Mouse (Mus musculus): Measurements from ENCODE around the gene Zfp879. TPM values are rescaled to one million over a fixed set of nuclear protein-coding genes. Genes with fewer than 3 reads are reported as not detected.
A peak's percentile ranks its signal among the peaks of the same experiment; 100 is the strongest.

Zfp879 gene
- 0.08 and 0.18 TPM in 2 replicates for polyA plus RNA-seq (2015; fragmentation: Nextera tagmentation; extraction: Ambion mirVana)

DNA sequence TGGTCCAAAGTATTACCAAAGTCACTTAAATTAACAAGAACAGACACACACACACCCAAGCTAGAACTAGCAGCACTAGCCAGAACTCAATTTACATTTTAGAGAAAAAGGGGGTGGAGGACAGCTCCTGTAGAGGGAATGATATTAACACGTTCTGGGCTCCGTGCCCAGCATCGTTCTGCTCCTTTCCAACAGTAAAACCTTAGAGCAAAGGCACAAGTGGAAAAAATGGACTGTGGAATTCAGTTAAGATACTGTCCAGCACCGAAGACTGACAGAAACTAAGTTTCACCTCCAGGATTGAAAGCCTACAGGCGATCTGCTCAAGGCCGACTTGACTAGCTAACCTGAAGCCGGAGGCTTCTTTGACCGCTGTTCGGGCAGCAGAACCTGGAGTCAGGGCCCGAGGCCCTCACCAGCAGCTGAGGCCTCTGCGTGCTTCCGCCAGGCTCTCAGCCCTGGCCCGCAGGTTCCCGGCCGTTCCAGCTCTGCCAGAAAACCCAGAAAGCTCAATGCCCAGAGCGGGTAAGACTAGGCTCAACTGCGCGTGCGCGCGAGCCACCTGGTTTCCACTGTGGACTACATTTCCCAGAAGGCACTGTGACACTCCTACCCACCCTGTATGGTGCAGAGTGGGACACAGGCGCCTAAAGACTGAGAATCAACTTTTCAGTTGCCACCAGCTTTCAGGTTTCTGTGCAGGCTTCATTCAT is at the start of gene Zfp879:
Zfp879 (minus strand) TSS at position 530 of the 713 bp plus-strand sequence.
- H3K36me3 ChIP-seq (ENCODE audit: control insufficient read depth, insufficient read depth) = no peaks in the 10 kb centered on the region
- no peak within 1 kb of the TSS; the same call in 1 of the 2 replicates for H3K27ac ChIP-seq (ENCODE audit: low read depth, low read length)
- H3K27me3 ChIP-seq (replicated peaks; ENCODE audit: control insufficient read depth, insufficient read depth, low read length) = no peaks in the 10 kb centered on the region
- H3K9me3 ChIP-seq (ENCODE audit: control insufficient read depth) = no peaks in the 10 kb centered on the region
- peak within 1 kb of the TSS; percentile 32 for H3K9ac ChIP-seq (ENCODE audit: low read depth, low read length)
- WGBS = 16% methylated on average over 22 of the region's 22 CpGs
- TF ChIP-seq CTCF (IDR thresholded peaks at IDR 0.05; ENCODE audit: low read depth) = no peak
- H3K4me1 ChIP-seq (replicated peaks; ENCODE audit: control insufficient read depth, insufficient read depth, low read length) = no peaks in the 10 kb centered on the region
- peak within 1 kb of the TSS; percentile 40 for H3K4me3 ChIP-seq (ENCODE audit: low read depth, low read length)
- H3K4me2 ChIP-seq (replicated peaks; ENCODE audit: low read depth) = peak within 1 kb of the TSS; percentile 68
- peak; percentile 87 for ATAC-seq

DNA sequence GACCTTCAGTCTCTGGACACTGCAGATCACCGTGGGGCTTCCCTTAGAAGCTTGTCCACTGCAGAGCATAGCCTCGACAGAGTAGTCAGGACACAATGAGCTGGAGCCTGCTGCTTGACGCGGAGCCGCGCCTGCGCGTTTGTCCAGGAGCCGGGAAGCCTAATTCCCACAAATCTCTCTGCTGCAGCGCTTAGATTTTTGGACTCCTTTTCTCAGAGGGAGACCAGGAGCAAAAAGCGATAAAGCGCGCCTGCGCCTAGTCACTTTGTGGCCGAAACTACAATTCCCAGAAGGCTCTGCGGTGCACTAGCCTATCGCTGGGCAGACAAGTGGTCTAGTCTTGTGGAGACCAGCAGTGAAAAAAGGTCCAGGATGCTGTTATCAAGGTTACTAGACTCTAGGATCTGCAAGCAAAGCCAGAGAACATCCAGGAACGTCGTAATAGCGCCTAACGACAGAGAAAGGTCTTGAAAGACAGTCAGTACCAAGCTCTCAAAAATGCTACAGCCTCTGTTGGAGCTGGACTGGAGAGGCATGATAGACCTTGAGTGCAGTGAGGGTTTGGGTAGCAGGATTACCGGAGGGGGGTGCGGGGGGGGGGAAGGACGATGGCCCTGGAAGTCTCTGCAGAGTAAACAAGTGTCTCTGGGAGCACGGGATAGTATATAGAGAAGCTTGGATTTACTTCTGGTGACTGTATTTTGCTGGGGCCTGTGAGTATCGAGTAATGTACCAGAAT is 46.2 kb upstream of the Zfp879 start, which contains the start of gene Zfp454:
Zfp454 (minus strand) TSS at position 262 of the 739 bp plus-strand sequence.
- WGBS = 5% methylated on average over 26 of the region's 26 CpGs
- peak within 1 kb of the TSS; percentile 64 for H3K4me2 ChIP-seq (replicated peaks; ENCODE audit: low read depth)
- H3K9me3 ChIP-seq (ENCODE audit: control insufficient read depth) = no peaks in the 10 kb centered on the region
- H3K27ac ChIP-seq (ENCODE audit: low read depth, low read length) = no peak within 1 kb of the TSS
- H3K4me3 ChIP-seq (ENCODE audit: low read depth, low read length) = peak within 1 kb of the TSS; percentile 29
- TF ChIP-seq CTCF (IDR thresholded peaks at IDR 0.05; ENCODE audit: low read depth) = no peak
- no peaks in the 10 kb centered on the region for H3K27me3 ChIP-seq (replicated peaks; ENCODE audit: control insufficient read depth, insufficient read depth, low read length)
- ATAC-seq = peak; percentile 51
- no peak within 1 kb of the TSS for H3K9ac ChIP-seq (ENCODE audit: low read depth, low read length)
- H3K36me3 ChIP-seq (ENCODE audit: control insufficient read depth, insufficient read depth) = no peaks in the 10 kb centered on the region
- no peaks in the 10 kb centered on the region for H3K4me1 ChIP-seq (replicated peaks; ENCODE audit: control insufficient read depth, insufficient read depth, low read length)

DNA sequence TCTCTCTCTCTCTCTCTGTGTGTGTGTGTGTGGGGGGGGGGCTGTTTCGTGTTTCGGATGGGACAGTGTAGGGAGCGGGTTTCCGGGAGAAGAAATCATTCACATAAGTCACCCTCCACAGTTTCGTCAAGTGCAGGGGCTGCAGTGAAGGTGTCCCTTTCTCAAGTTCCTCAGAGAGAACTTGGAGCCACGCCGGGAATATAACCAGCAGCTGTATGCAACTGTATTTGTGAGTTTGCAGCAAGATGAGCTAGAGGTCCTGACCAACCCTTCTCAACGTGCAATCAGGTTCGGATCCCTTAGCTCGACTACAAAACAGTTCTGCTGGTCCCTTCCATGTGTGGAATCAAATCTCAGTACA is 45.6 kb upstream of the Zfp879 start:
- no peaks in the 10 kb centered on the region for H3K36me3 ChIP-seq (ENCODE audit: control insufficient read depth, insufficient read depth)
- H3K27ac ChIP-seq (ENCODE audit: low read depth, low read length) = no peak overlapping the region
- TF ChIP-seq CTCF (IDR thresholded peaks at IDR 0.05; ENCODE audit: low read depth) = no peak
- no peak for ATAC-seq
- no peaks in the 10 kb centered on the region for H3K4me1 ChIP-seq (replicated peaks; ENCODE audit: control insufficient read depth, insufficient read depth, low read length)
- peak overlapping the region; percentile 64 for H3K4me2 ChIP-seq (replicated peaks; ENCODE audit: low read depth)
- no peaks in the 10 kb centered on the region for H3K27me3 ChIP-seq (replicated peaks; ENCODE audit: control insufficient read depth, insufficient read depth, low read length)
- no peaks in the 10 kb centered on the region for H3K9me3 ChIP-seq (ENCODE audit: control insufficient read depth)
- H3K9ac ChIP-seq (ENCODE audit: low read depth, low read length) = no peak overlapping the region
- H3K4me3 ChIP-seq (ENCODE audit: low read depth, low read length) = peak overlapping the region; percentile 29
- 17% methylated on average over 10 of the region's 10 CpGs for WGBS

GRCm38 (mm10) chr11:50886231-50886932 is 45.0 kb upstream of the Zfp879 start:
- ATAC-seq = no peak
- WGBS = 47% methylated on average over 8 of the region's 8 CpGs

GRCm38 (mm10) chr11:50883756-50884155 is 42.4 kb upstream of the Zfp879 start:
- no peak for ATAC-seq
- peak; percentile 35; the same call in 1 of the 2 replicates for TF ChIP-seq CTCF (IDR thresholded peaks at IDR 0.05; ENCODE audit: low read depth)
- no peak overlapping the region for H3K4me2 ChIP-seq (replicated peaks; ENCODE audit: low read depth)
- H3K27ac ChIP-seq (ENCODE audit: low read depth, low read length) = no peak overlapping the region
- 72% methylated on average over 3 of the region's 3 CpGs for WGBS
- H3K9me3 ChIP-seq (ENCODE audit: control insufficient read depth) = no peaks in the 10 kb centered on the region
- H3K9ac ChIP-seq (ENCODE audit: low read depth, low read length) = no peak overlapping the region
- no peaks in the 10 kb centered on the region for H3K36me3 ChIP-seq (ENCODE audit: control insufficient read depth, insufficient read depth)
- no peaks in the 10 kb centered on the region for H3K4me1 ChIP-seq (replicated peaks; ENCODE audit: control insufficient read depth, insufficient read depth, low read length)
- H3K27me3 ChIP-seq (replicated peaks; ENCODE audit: control insufficient read depth, insufficient read depth, low read length) = no peaks in the 10 kb centered on the region
- no peak overlapping the region for H3K4me3 ChIP-seq (ENCODE audit: low read depth, low read length)

More at GRCm38 (mm10) chr11:50886231-50886932, 45.0 kb upstream of the Zfp879 start:
- no peaks in the 10 kb centered on the region for H3K27me3 ChIP-seq (replicated peaks; ENCODE audit: control insufficient read depth, insufficient read depth, low read length)
- no peak for TF ChIP-seq CTCF (IDR thresholded peaks at IDR 0.05; ENCODE audit: low read depth)
- no peaks in the 10 kb centered on the region for H3K36me3 ChIP-seq (ENCODE audit: control insufficient read depth, insufficient read depth)
- H3K4me3 ChIP-seq (ENCODE audit: low read depth, low read length) = no peak overlapping the region
- H3K9me3 ChIP-seq (ENCODE audit: control insufficient read depth) = no peaks in the 10 kb centered on the region
- peak overlapping the region; percentile 64 for H3K4me2 ChIP-seq (replicated peaks; ENCODE audit: low read depth)
- no peak overlapping the region for H3K27ac ChIP-seq (ENCODE audit: low read depth, low read length)
- no peaks in the 10 kb centered on the region for H3K4me1 ChIP-seq (replicated peaks; ENCODE audit: control insufficient read depth, insufficient read depth, low read length)
- no peak overlapping the region for H3K9ac ChIP-seq (ENCODE audit: low read depth, low read length)

GRCm38 (mm10) chr11:50878641-50879040 is 37.3 kb upstream of the Zfp879 start:
- WGBS = 73% methylated on average over 3 of the region's 3 CpGs

More at GRCm38 (mm10) chr11:50878641-50879040, 37.3 kb upstream of the Zfp879 start:
- Histone ChIP-seq H3K27ac (ENCODE audit: low read depth, low read length) (no peak overlapping the region), H3K27me3 (replicated peaks; ENCODE audit: control insufficient read depth, insufficient read depth, low read length) (no peaks in the 10 kb centered on the region), H3K36me3 (ENCODE audit: control insufficient read depth, insufficient read depth) (no peaks in the 10 kb centered on the region), H3K9me3 (ENCODE audit: control insufficient read depth) (no peaks in the 10 kb centered on the region), H3K4me2 (replicated peaks; ENCODE audit: low read depth) (no peak overlapping the region), H3K4me3 (ENCODE audit: low read depth, low read length) (no peak overlapping the region), H3K4me1 (replicated peaks; ENCODE audit: control insufficient read depth, insufficient read depth, low read length) (no peaks in the 10 kb centered on the region), H3K9ac (ENCODE audit: low read depth, low read length) (no peak overlapping the region)
- no peak for ATAC-seq
- TF ChIP-seq CTCF (IDR thresholded peaks at IDR 0.05; ENCODE audit: low read depth) = no peak

Measured in intestine, postnatal 0 days (tissue).